Mouse (Mus musculus): ENCODE data around the gene Tuba1a.
A peak's percentile ranks its signal among the peaks of the same experiment; 100 is the strongest.
"Not testable (repeated sequence)": the region's sequence is repeated elsewhere in the genome, so short reads cannot be mapped to it uniquely, and the experiment has no call there.

Gene Tuba1a

DNA sequence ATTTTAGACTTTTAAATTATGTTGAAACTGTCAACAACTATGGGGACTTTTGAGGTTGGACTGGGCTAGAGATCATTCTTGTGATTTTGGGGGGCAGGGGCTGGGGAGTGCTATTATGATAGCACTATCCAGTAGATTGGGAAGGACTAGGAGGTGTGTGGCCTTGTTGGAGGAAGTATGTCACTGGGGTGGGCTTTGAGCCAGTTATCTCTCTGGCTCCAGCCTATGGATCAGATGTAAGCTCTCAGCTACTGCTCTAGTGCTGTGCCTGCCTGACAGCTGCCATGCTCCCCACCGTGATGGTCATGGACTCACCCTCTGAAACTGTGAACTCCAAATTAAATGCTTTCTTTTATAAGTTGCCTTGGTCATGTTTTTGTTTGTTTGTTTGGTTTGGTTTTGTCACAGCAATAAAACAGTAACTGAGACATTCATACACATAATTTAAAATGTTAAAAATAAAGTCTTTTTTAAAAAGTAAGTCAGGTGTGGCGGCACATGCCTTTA, 30.4 kb downstream of the Tuba1a start:
- no peak for DNase-seq

DNA sequence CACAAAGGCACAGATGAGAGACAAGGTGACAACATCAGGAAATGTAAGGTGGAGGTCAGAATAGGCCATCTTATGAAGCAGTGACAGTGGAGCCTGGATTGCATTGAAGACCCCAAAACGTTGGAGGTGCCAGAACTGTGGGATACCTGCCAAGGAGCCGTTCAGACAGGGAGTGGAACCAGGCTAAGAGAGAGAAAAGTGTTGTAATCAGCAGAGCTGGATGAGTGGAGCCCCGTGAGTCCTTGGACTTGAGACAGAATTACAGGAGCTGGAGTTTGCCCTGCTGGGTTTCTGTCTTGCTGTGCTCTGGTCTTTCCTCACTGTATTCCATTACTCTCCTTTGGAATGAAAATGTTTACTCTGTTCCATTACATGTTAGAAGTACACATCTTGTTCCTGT, 30.9 kb downstream of the Tuba1a start:
- DNase-seq, result no peak

DNA sequence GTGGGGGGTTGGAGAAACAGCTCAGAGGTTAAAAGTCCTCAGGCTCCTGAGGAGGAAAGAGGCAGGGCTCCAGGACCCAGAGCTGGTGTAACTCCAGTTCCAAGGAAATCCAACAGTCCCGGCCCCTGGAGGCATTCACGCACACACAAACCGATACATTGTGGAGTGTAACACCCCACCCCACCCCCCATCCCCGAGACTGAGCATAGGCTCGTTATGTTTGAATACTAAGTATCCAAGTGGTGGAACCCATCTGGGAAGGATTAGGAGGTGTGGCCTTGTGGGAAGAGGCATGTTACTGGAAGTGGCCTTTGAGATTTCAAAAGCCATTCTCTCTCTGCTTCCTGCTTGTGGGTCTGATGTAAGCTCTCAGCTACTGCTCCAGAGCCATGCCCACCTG, 32.0 kb downstream of the Tuba1a start:
- DNase-seq, result no peak

DNA sequence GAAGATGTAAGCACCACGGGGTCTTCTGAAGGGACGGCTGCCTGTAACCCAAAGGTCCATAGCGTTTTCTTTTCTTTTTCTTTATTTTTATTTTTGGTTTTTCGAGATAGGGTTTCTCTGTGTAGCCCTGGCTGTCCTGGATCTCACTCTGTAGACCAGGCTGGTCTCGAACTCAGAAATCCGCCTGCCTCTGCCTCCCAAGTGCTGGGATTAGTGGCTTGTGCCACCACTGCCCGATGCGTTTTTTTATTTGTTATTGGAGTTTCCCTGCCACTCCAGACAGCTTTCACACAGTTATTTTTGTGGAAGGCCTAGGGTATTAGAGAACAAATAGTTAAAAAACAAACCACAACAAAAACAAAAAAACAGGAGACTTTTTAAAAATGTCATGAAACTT, 35.0 kb downstream of the Tuba1a start:
- DNase-seq, result not testable (repeated sequence)

DNA sequence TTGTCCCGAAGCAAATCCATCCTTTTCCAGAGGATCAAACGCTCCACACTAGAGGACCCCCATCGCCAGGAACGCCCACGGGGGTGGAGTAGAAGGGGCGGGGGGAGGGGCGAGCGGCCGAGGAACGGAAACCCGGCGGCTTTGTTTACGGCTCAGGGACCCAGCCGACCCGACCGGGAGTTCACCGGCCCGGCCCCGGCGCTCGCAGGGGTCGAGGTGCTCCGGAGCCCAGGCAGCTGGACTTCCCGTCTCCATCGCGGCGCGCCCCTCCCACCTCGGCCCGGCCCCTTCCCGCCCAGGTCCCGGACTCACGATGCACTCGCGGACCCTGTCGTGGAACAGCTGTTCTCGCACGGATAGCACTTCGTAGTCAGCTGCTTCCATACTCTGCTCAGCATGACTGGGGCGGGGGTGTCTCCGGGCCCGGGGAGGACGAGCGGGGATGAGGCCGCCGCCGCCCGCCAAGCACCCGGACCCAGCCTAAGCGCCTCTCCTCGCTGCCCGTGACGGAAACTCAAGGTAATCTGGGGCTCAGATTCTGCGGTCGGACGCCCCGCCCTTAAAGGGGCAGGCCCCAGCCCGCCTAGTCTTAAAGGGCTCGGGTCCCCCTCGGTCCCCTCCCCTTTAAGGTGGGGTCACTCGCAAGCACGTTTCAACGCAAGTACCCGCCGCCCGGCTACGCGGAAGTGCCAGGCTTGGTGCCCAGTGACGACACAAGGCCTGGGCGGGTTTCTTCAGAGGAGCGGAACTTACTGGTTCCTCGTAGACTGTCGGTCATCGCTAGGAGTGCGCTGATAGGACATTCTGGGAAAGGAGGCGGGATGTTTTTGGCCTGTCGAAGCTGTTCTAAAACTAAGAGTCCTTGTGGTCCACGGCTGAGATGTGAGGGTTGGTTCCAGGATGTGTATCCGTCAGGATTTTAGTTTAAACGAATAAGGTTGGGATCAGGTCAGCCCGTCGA, 35.7 kb downstream of the Tuba1a start, which contains the start of gene Lmbr1l:
Gene Lmbr1l, minus strand, starts transcription at position 694 of the 961 bp plus-strand sequence.
- DNase-seq, result peak; percentile 97 to 100

DNA sequence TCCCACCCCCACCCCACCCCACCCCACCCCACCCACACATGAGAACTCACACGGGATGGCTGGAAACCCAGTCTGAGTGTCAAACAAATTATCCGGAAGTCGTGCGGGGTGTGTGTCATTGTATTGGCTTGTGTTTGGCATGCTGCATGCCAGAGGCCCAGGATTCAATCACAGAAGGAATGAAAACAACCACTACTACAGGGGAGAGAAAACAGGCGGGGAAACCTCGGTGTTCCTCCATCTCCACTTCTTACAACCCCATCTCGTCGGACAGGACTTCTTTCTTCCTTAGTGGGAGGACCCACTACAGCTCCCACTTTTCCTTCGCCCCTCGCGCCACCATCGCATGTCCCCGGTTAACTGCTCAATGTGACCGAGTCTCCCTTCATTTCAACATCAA, 36.4 kb downstream of the Tuba1a start:
- no peak for DNase-seq

DNA sequence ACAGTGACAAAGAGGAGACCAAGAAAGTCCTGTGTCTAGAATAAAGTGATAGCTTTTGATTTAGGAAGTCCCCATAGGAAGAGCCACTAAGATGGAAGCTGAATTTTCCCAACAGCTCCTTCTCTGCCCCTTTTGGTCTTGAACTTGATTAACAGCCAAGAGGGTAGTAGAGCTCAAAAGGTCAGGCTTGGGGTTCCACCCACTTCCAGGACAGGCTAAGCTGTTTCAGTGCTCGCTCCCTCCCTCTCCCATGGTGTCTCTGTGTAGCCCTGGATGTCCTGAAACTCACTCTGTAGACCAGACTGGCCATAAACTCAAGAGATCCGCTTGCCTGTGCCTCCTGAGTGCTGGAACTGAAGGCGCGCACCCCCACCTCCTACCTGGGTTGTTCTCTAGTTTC, 37.5 kb downstream of the Tuba1a start:
- DNase-seq, result no peak

DNA sequence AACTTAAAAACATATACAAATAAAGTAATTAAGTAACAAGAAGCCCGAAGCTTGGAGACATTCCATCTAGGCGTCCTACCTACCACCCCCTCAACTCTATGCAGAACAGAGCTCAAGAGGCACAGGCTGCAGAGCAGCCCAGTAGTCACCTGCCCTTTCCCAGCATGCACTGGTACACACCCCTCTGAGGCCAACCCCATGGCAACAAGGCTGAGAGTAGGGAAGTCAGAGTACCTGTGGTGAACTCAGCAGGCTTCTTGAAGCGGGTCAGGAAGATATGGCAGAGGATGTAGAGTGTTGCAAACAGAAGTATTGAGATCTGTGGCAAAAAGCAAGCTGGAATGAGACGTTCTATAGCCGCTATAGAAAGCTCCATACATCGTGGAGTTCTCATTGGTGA, 38.6 kb downstream of the Tuba1a start:
- no peak for DNase-seq

DNA sequence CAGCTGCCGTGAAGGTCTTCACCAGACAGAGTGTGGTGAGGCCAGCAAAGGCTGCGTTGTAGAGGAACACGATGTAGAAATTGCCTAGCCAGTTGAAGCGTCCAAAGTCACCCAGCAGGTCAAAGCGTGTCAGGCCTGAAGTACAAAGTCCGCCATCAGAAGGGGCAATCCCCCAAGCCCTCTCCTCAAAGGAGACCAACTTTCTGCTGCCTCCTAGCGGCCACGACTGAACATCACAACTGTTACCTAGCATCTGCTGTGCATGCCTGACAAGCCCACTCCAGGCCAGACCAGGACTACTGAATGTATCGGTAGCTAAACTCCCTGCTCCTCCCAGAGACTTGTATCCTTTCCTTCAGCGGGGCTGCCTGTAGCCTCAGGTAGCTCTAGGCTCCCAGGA, 48.8 kb downstream of the Tuba1a start:
- DNase-seq, result peak; percentile 48 to 50

DNA sequence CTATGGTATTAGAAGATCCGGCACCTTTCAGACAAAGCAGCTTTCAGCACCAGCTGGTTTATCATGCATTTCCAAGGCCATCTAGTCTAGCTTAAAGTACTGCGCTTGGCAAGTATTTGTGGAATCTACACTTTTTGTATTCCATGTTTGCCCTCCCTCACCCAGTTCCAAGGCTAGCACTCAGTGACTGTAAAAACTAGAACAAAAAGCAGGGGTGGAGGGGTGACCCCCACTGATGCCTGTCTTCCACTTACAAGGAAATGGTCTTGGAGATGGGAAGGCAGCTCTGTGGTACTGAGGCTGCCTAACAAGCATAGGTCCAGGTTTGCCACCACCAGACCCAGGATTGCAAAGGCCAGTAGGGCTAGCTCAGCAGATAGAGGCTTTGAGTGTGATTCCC, 50.9 kb downstream of the Tuba1a start:
- no peak for DNase-seq

DNA sequence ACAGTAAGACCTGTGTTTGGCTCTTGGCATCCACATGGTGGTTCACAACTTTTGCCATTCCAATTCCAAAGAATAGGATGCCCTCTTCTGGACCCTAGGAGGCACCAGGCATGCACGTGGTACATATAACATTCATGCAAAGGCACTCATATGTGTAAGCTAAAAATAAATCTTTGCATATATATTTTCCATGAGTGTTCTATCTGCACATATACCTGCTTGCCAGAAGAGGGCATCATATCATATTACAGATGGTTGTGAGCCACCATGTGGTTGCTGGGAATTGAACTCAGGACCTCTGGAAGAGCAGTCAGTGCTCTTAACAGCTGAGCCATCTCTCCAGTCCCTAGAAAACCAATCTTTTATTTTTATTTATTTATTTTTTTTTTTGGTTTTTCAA, 52.0 kb downstream of the Tuba1a start:
- DNase-seq, result no peak
